Mouse (Mus musculus) hindbrain, embryonic 14.5 days (tissue): Measurements from ENCODE around the gene Fblim1. TPM values are rescaled to one million over a fixed set of nuclear protein-coding genes. Genes with fewer than 3 reads are reported as not detected.

ENCODE experiments used
- ATAC-seq: fragments of 200-750 bp; cut with Nextera tagmentation; 2 replicates; pipeline ENCODE4 v1.8.0; 2017; ENCODE audit warnings: moderate number of reproducible peaks, mild to moderate bottlenecking, moderate TSS enrichment, moderate library complexity; ENCODE audit not compliant: low FRiP score
- DNase-seq: peaks from one replicate; pipeline ENCODE4 v3.0.0-alpha.2; 2015; ENCODE audit warnings: low spot score
- H3K27ac ChIP-seq: fragments of 300-500 bp; sonication (generic); 2 replicates; pipeline ENCODE4 v1.5.1; 2014; ENCODE audit warnings: mild to moderate bottlenecking, moderate library complexity
- H3K27me3 ChIP-seq: fragments of 300-500 bp; sonication (generic); 2 replicates; pipeline ENCODE4 v1.6.1; 2014; ENCODE audit warnings: mild to moderate bottlenecking, low read length, mixed read lengths; ENCODE audit not compliant: control insufficient read depth, insufficient read depth
- H3K36me3 ChIP-seq: fragments of 300-500 bp; sonication (generic); replicated peaks from 2 replicates; pipeline ENCODE4 v1.6.1; 2014; ENCODE audit not compliant: control insufficient read depth, insufficient read depth
- H3K4me1 ChIP-seq: fragments of 300-500 bp; sonication (generic); replicated peaks from 2 replicates; pipeline ENCODE4 v1.6.1; 2014; ENCODE audit warnings: antibody characterized with exemption, low read length, mixed read lengths; ENCODE audit not compliant: control insufficient read depth, insufficient read depth
- H3K4me2 ChIP-seq: fragments of 300-500 bp; sonication (generic); replicated peaks from 2 replicates; pipeline ENCODE4 v1.6.1; 2014; ENCODE audit warnings: mild to moderate bottlenecking, moderate library complexity
- H3K4me3 ChIP-seq: fragments of 300-500 bp; sonication (generic); replicated peaks from 2 replicates; pipeline ENCODE4 v1.5.1; 2014; ENCODE audit warnings: mild to moderate bottlenecking, low read length
- H3K9ac ChIP-seq: fragments of 300-500 bp; sonication (generic); 2 replicates; pipeline ENCODE4 v1.6.1; 2014
- H3K9me3 ChIP-seq: fragments of 300-500 bp; sonication (generic); 2 replicates; pipeline ENCODE4 v1.6.1; 2016; ENCODE audit warnings: low read length; ENCODE audit not compliant: control insufficient read depth
- WGBS: fragments of 180-500 bp; shearing (Covaris S2); extraction: QIAGEN DNeasy Blood & Tissue Kit; methylation state at CpG from one replicate; pipeline ENCODE4 v1.1.7; 2014; 5-methylcytosine and 5-hydroxymethylcytosine counted together
- polyA plus RNA-seq: library from polyadenylated mRNA; unstranded; fragments of >200 nt; fragmentation: Nextera tagmentation; extraction: Ambion mirVana; gene quantifications from 2 replicates; pipeline ENCODE4 v1.2.1, GENCODE M21; 2014

The Fblim1 gene
- polyA plus RNA-seq, 1 experiment from 2014 or later, result 41.3 TPM

DNA sequence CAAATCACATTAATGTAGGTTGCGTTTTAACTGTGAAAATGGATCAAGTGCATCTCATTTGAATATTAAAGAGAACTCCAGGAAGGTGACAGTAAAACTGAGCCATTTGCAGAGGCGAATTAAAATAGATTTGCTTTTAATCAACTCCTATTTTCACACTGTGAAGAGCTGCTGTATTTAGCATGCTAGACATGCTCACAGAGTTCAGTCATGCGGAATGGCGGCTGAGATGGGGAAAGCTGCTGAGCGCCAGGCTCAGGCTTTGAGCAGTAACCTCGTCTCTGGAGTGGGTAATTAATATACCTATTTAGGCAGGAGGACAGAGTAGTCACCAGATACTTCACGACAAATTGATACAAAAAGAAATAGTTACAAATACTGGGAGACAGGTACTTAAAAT, 64.0 kb downstream of the Fblim1 start:
- no peaks in the 10 kb centered on the region for H3K9me3 ChIP-seq
- 0 out of 2 replicates have a peak overlapping the region, but pooled peaks have one; percentile 3 for H3K4me3 ChIP-seq
- H3K36me3 ChIP-seq, result no peaks in the 10 kb centered on the region
- no peak for ATAC-seq
- H3K4me1 ChIP-seq, result peaks cover 19% of the 10 kb centered on the region
- H3K9ac ChIP-seq, result 0 out of 2 replicates have a peak overlapping the region, but pooled peaks have one; percentile 24
- 9% methylated on average over 7 of the region's 7 CpGs for WGBS
- H3K4me2 ChIP-seq, result 0 out of 2 replicates have a peak overlapping the region, but pooled peaks have one; percentile 17
- no peaks in the 10 kb centered on the region for H3K27me3 ChIP-seq
- peak overlapping the region; percentile 66 for H3K27ac ChIP-seq
- peak; percentile 75 for DNase-seq

DNA sequence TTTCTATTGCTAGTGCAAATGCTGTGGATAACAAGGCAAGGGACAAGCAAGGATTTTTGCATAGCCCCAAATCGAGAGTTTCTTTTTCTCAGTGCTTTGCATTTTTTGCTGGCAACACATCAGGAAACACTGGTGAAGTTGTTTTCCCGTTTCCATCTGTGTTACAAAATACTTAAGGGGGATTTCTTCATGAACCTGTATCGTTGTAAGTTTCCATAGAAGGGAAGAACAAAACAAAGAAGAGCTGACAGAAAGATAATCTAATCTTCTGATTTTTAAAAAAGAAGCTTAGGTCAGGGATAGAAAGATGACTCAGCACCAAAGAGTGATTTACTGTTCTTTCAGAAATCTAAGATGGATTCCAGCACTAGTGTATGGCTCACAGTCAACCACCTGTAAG, 65.1 kb downstream of the Fblim1 start:
- Histone ChIP-seq H3K27ac (no peak overlapping the region), H3K36me3 (no peaks in the 10 kb centered on the region), H3K9me3 (no peaks in the 10 kb centered on the region), H3K4me3 (no peak overlapping the region), H3K27me3 (no peaks in the 10 kb centered on the region), H3K9ac (no peak overlapping the region), H3K4me1 (peaks cover 19% of the 10 kb centered on the region), H3K4me2 (no peak overlapping the region)
- WGBS, result 79% methylated on average over 3 of the region's 3 CpGs
- DNase-seq (no peak), ATAC-seq (no peak)

- H3K27ac ChIP-seq, result peak overlapping the region; percentile 98
Measured at GRCm38 (mm10) chr4:141539213-141539767, 66.6 kb downstream of the Fblim1 start.

DNA sequence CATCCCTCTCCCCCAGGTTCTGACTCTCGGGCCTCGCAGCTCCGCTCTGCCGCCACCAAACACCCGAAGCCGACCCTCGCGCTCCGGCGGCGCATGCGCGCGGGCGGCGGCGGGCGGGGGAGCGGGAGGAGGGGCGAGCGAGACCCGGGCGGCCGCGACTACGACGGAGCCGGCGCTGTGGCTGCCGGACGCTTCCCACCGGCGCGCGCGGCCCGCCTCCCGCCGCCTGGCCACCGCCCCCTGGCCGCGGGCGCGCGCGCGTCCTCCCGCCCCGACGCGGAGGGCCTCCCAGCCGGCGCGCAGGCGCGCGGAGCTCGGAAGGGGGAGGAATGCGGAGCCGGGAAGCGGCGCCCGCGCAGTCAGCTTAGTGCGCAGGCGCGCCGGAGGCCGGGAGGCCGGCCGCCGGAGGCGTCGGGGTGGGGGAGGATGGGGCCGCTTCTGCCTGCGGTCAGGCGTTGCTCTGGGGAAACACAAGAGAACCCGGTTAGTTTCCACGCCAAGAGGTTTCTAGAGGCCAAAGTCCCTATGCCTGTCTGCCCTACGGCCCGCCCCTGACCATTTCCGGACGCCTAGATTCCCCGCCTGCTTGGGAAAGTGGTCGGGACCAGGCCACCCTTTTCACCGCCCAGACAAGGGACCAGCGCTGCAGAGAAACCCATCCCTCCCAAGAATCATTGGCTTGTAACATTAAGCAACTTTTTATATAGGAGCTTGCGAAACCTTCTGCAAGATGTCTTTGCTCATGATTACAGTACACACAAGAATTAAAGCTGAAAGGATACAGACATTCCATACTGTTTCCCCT, 67.3 kb downstream of the Fblim1 start, which contains the start of gene Spen:
Gene Spen (minus strand): TSS at position 190 of the 805 bp plus-strand sequence.
- Histone ChIP-seq H3K4me2 (peak within 1 kb of the TSS; percentile 79), H3K27ac (peak within 1 kb of the TSS; percentile 98), H3K9ac (peak within 1 kb of the TSS; percentile 95), H3K4me3 (peak within 1 kb of the TSS; percentile 99), H3K9me3 (no peaks in the 10 kb centered on the region), H3K36me3 (no peaks in the 10 kb centered on the region), H3K27me3 (no peaks in the 10 kb centered on the region), H3K4me1 (peaks cover 29% of the 10 kb centered on the region)
- peak; percentile 97 for DNase-seq
- under 1% methylated on average over 82 of the region's 88 CpGs for WGBS
- peak; percentile 84 for ATAC-seq

More at GRCm38 (mm10) chr4:141539213-141539767, 66.6 kb downstream of the Fblim1 start:
- Histone ChIP-seq H3K4me3 (peak overlapping the region; percentile 99), H3K36me3 (no peaks in the 10 kb centered on the region), H3K9ac (peak overlapping the region; percentile 69), H3K9me3 (no peaks in the 10 kb centered on the region), H3K4me1 (peaks cover 23% of the 10 kb centered on the region), H3K27me3 (no peaks in the 10 kb centered on the region), H3K4me2 (peak overlapping the region; percentile 79)
- no peak for ATAC-seq
- no peak for DNase-seq
- WGBS, result 47% methylated on average over 12 of the region's 12 CpGs

GRCm38 (mm10) chr4:141537706-141538407, 68.0 kb downstream of the Fblim1 start:
- Histone ChIP-seq H3K9ac (peak overlapping the region; percentile 95), H3K4me2 (peak overlapping the region; percentile 79), H3K27me3 (no peaks in the 10 kb centered on the region), H3K27ac (peak overlapping the region; percentile 98), H3K4me1 (peaks cover 34% of the 10 kb centered on the region), H3K9me3 (no peaks in the 10 kb centered on the region), H3K36me3 (no peaks in the 10 kb centered on the region), H3K4me3 (peak overlapping the region; percentile 99)
- ATAC-seq (no peak), DNase-seq (no peak)
- under 1% methylated on average over 99 of the region's 101 CpGs for WGBS

GRCm38 (mm10) chr4:141537226-141537610, 68.7 kb downstream of the Fblim1 start:
- no peak for ATAC-seq
- WGBS, result under 1% methylated on average over 14 of the region's 14 CpGs
- peak overlapping the region; percentile 98 for H3K27ac ChIP-seq
- peak overlapping the region; percentile 79 for H3K4me2 ChIP-seq
- DNase-seq, result no peak
- H3K27me3 ChIP-seq, result no peaks in the 10 kb centered on the region
- no peaks in the 10 kb centered on the region for H3K9me3 ChIP-seq
- peaks cover 34% of the 10 kb centered on the region for H3K4me1 ChIP-seq
- no peaks in the 10 kb centered on the region for H3K36me3 ChIP-seq
- peak overlapping the region; percentile 99 for H3K4me3 ChIP-seq
- H3K9ac ChIP-seq, result peak overlapping the region; percentile 95

GRCm38 (mm10) chr4:141536291-141537225, 69.3 kb downstream of the Fblim1 start:
- no peaks in the 10 kb centered on the region for H3K9me3 ChIP-seq
- DNase-seq (peak; percentile 76), ATAC-seq (peak; percentile 49)
- H3K9ac ChIP-seq, result peak overlapping the region; percentile 95
- no peaks in the 10 kb centered on the region for H3K27me3 ChIP-seq
- no peaks in the 10 kb centered on the region for H3K36me3 ChIP-seq
- H3K4me2 ChIP-seq, result peak overlapping the region; percentile 79
- H3K4me1 ChIP-seq, result peaks cover 30% of the 10 kb centered on the region
- peak overlapping the region; percentile 98 for H3K27ac ChIP-seq
- WGBS, result under 1% methylated on average over 61 of the region's 61 CpGs
- H3K4me3 ChIP-seq, result peak overlapping the region; percentile 99

DNA sequence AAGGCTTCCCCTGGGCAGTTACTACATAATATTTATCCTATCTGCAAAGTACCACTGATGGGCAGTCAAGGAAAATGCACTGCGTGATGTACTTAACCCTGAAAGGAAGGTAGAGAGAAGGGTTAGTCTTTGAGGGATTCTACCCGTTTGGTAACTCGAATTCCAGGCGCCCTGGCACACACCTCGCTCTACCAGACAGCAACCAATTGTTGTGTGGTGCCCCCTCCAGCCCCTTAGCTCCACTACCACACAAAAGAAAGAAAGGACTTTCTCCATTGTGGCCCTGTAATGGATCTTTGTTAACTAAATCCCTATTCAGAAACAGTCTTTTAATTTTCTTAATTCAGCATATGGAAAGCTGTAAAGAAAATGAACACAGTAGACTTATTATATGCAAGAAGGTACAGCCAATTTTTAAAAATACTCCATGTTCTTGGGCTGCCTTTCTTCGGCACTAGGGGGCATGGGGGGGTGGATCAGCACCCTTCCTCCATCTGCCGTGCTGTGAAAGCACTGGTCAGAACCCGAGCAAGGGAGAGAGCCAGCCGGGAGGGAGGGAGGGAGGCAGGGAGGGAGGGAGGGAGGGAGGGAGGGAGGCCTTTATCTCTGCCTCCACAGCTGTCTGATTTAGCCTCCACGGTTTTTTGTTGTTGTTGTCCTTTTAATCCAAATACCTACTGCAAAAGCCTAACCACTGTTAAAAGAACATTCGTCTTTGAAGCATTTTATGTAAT, 70.8 kb downstream of the Fblim1 start:
- Histone ChIP-seq H3K27me3 (no peaks in the 10 kb centered on the region), H3K27ac (peak overlapping the region; percentile 98), H3K36me3 (0 out of 2 replicates have a peak, but pooled peaks cover 2% of the 10 kb centered on the region), H3K4me2 (peak overlapping the region; percentile 79), H3K4me1 (peaks cover 28% of the 10 kb centered on the region), H3K9ac (peak overlapping the region; percentile 95), H3K4me3 (peak overlapping the region; percentile 99), H3K9me3 (no peaks in the 10 kb centered on the region)
- DNase-seq (peak; percentile 66), ATAC-seq (peak; percentile 39; the same call in 1 of the 2 replicates)
- 5% methylated on average over 9 of the region's 11 CpGs for WGBS
